ENCODE assay signal across 28 mouse cellular contexts in genomic region chr11:112718547-112718946, GRCm38 (mm10).
DNase-seq lines count a peak whose midpoint lies in the region; ATAC-seq and TF ChIP-seq lines count a peak whose summit lies in the region.
"Had no signal": no experiment of that assay in that cellular context is flagged by ENCODE, and none has a peak within 500 bp of the region (broad histone marks: within the 10 kb centered on the region; RNA-seq: fewer than 3 reads in every experiment).

No protein-coding gene starts in this region.

- H3K4me1 ChIP-seq in intestine, postnatal 0 days (replicated peaks; ENCODE audit: control insufficient read depth, insufficient read depth, low read length) = no peaks in the 10 kb centered on the region
- H3K4me1 ChIP-seq in intestine, embryonic 16.5 days (ENCODE audit: control insufficient read depth, insufficient read depth, low read length) = 0 out of 2 replicates have a peak, but pooled peaks cover 4% of the 10 kb centered on the region
- no peaks in the 10 kb centered on the region for H3K4me1 ChIP-seq in lung, postnatal 0 days (ENCODE audit: insufficient read depth, low read depth, low read length)
- H3K4me1 ChIP-seq in heart, embryonic 11.5 days (ENCODE audit: control insufficient read depth, insufficient read depth, low read length) = peaks cover 9% of the 10 kb centered on the region
- H3K4me1 ChIP-seq: forebrain, embryonic 13.5 days; liver, embryonic 13.5 days; neural tube, embryonic 13.5 days had no signal

- ATAC-seq in intestine, postnatal 0 days = no peak
- ATAC-seq in intestine, embryonic 16.5 days = no peak
- ATAC-seq in lung, postnatal 0 days = no peak
- no peak for ATAC-seq in heart, embryonic 11.5 days (replicated peaks; ENCODE audit: insufficient number of reproducible peaks, low FRiP score, low TSS enrichment)
- ATAC-seq: activated CD4-positive, CD25-positive, alpha-beta regulatory T cell, adult 4 months; CD4-positive, CD25-positive, alpha-beta regulatory T cell, adult 4 months; forebrain, embryonic 13.5 days; hindbrain, embryonic 16.5 days had no signal

- no peak overlapping the region for H3K27ac ChIP-seq in intestine, postnatal 0 days (ENCODE audit: low read depth, low read length)
- H3K27ac ChIP-seq in intestine, embryonic 16.5 days (ENCODE audit: low read length) = no peak overlapping the region
- no peak overlapping the region for H3K27ac ChIP-seq in lung, postnatal 0 days (ENCODE audit: low read length)
- no peak overlapping the region for H3K27ac ChIP-seq in heart, embryonic 11.5 days (ENCODE audit: low read depth, low read length)
- H3K27ac ChIP-seq: forebrain, embryonic 13.5 days; gastrocnemius, adult 2 months; heart, embryonic 15.5 days; limb, embryonic 15.5 days; liver, embryonic 13.5 days; neural tube, embryonic 13.5 days had no signal

- H3K9me3 ChIP-seq in intestine, postnatal 0 days (ENCODE audit: control insufficient read depth) = no peaks in the 10 kb centered on the region
- H3K9me3 ChIP-seq in intestine, embryonic 16.5 days (ENCODE audit: control insufficient read depth, low read length) = no peaks in the 10 kb centered on the region
- H3K9me3 ChIP-seq in lung, postnatal 0 days (ENCODE audit: low read length) = no peaks in the 10 kb centered on the region
- no peaks in the 10 kb centered on the region; the same call in 1 of the 2 replicates for H3K9me3 ChIP-seq in heart, embryonic 11.5 days (replicated peaks; ENCODE audit: control insufficient read depth, low read length)
- H3K9me3 ChIP-seq: heart, embryonic 15.5 days; limb, embryonic 10.5 days; limb, embryonic 15.5 days had no signal

- H3K4me3 ChIP-seq in intestine, postnatal 0 days (ENCODE audit: low read depth, low read length) = no peak overlapping the region
- no peak overlapping the region for H3K4me3 ChIP-seq in intestine, embryonic 16.5 days (ENCODE audit: low read length)
- no peak overlapping the region for H3K4me3 ChIP-seq in lung, postnatal 0 days (ENCODE audit: low read depth, low read length)
- no peak overlapping the region for H3K4me3 ChIP-seq in heart, embryonic 11.5 days (ENCODE audit: low read depth, low read length)
- H3K4me3 ChIP-seq: forebrain, embryonic 13.5 days; gastrocnemius, adult 2 months; heart, embryonic 15.5 days; limb, embryonic 10.5 days; limb, embryonic 15.5 days; liver, embryonic 13.5 days; neural tube, embryonic 13.5 days had no signal

- no peak for TF ChIP-seq EP300 in lung, postnatal 0 days (IDR thresholded peaks at IDR 0.05)

- DNase-seq in lung, postnatal 0 days (ENCODE audit: low spot score) = no peak
- DNase-seq in lung, postnatal 36 days = no peak
- peak; percentile 59 for DNase-seq in R1 (ENCODE audit: low read depth, low spot score)
- no peak for DNase-seq in urinary bladder, postnatal 10 days (ENCODE audit: low spot score)
- DNase-seq: adrenal gland, adult 2 months; cerebellum, adult 9-10 months; cerebellum, postnatal 36 days; gastrocnemius, adult 2 months; gastrocnemius, postnatal 36 days; kidney, adult 8-10 months; kidney, postnatal 14 days; liver, embryonic 13.5 days; lung, adult 18-20 months; right cerebral cortex, postnatal 4 days; thymus, postnatal 4 days had no signal

- peak; percentile 29; the same call in 1 of the 2 replicates for TF ChIP-seq CTCF in intestine, postnatal 0 days (IDR thresholded peaks at IDR 0.05; ENCODE audit: low read depth)
- TF ChIP-seq CTCF in lung, postnatal 0 days (IDR thresholded peaks at IDR 0.05) = peak; percentile 27

- H3K9ac ChIP-seq in intestine, postnatal 0 days (ENCODE audit: low read depth, low read length) = no peak overlapping the region
- no peak overlapping the region for H3K9ac ChIP-seq in intestine, embryonic 16.5 days (ENCODE audit: low read depth, low read length)
- no peak overlapping the region for H3K9ac ChIP-seq in lung, postnatal 0 days (replicated peaks; ENCODE audit: low read depth)
- no peak overlapping the region for H3K9ac ChIP-seq in heart, embryonic 11.5 days (ENCODE audit: low read depth, low read length)
- H3K9ac ChIP-seq: forebrain, embryonic 13.5 days; heart, embryonic 15.5 days; limb, embryonic 15.5 days; liver, embryonic 13.5 days; neural tube, embryonic 13.5 days had no signal

- H3K36me3 ChIP-seq in intestine, postnatal 0 days (ENCODE audit: control insufficient read depth, insufficient read depth) = no peaks in the 10 kb centered on the region
- H3K36me3 ChIP-seq in intestine, embryonic 16.5 days (ENCODE audit: control insufficient read depth, insufficient read depth, low read length) = no peaks in the 10 kb centered on the region
- no peaks in the 10 kb centered on the region for H3K36me3 ChIP-seq in lung, postnatal 0 days (ENCODE audit: insufficient read depth, low read length)
- no peaks in the 10 kb centered on the region for H3K36me3 ChIP-seq in heart, embryonic 11.5 days (ENCODE audit: control insufficient read depth, insufficient read depth, low read length)
- H3K36me3 ChIP-seq: G1E; heart, embryonic 15.5 days; limb, embryonic 10.5 days; limb, embryonic 15.5 days; liver, embryonic 13.5 days; neural tube, embryonic 13.5 days had no signal

- H3K4me2 ChIP-seq in intestine, postnatal 0 days (replicated peaks; ENCODE audit: low read depth) = no peak overlapping the region
- H3K4me2 ChIP-seq in intestine, embryonic 16.5 days (ENCODE audit: low read depth, low read length) = no peak overlapping the region
- no peak overlapping the region for H3K4me2 ChIP-seq in lung, postnatal 0 days (replicated peaks; ENCODE audit: low read depth, low read length)
- no peak overlapping the region for H3K4me2 ChIP-seq in heart, embryonic 11.5 days
- H3K4me2 ChIP-seq: forebrain, embryonic 13.5 days; heart, embryonic 15.5 days; limb, embryonic 15.5 days; liver, embryonic 13.5 days; midbrain, embryonic 11.5 days; neural tube, embryonic 13.5 days had no signal

- WGBS in intestine, postnatal 0 days = 59% methylated on average over 2 of the region's 2 CpGs
- 54% methylated on average over 2 of the region's 2 CpGs for WGBS in intestine, embryonic 16.5 days
- WGBS in lung, postnatal 0 days = 79% methylated on average over 2 of the region's 2 CpGs
- WGBS in heart, embryonic 11.5 days (ENCODE audit: insufficient replicate concordance) = 67% methylated on average over 2 of the region's 2 CpGs

- H3K27me3 ChIP-seq in intestine, postnatal 0 days (replicated peaks; ENCODE audit: control insufficient read depth, insufficient read depth, low read length) = no peaks in the 10 kb centered on the region
- no peaks in the 10 kb centered on the region for H3K27me3 ChIP-seq in intestine, embryonic 16.5 days (replicated peaks; ENCODE audit: control insufficient read depth, insufficient read depth, low read length)
- H3K27me3 ChIP-seq in lung, postnatal 0 days (replicated peaks; ENCODE audit: insufficient read depth, low read length) = no peaks in the 10 kb centered on the region
- H3K27me3 ChIP-seq in heart, embryonic 11.5 days (ENCODE audit: control insufficient read depth, insufficient read depth, low read length) = no peaks in the 10 kb centered on the region
- H3K27me3 ChIP-seq: forebrain, embryonic 13.5 days; heart, embryonic 15.5 days; limb, embryonic 15.5 days; liver, embryonic 13.5 days; neural tube, embryonic 13.5 days had no signal
